Mouse (Mus musculus) cerebellum, adult 9-10 months (tissue): ENCODE measurements at regions not wholly inside any gene's neighbourhood (a gene's known extent, or its start where the extent isn't known, plus 50 kb on each side); places are given as distances from the start of the nearest gene placed in this dataset.
A peak's percentile ranks its signal among the peaks of the same experiment; 100 is the strongest.

Experiments used
- DNase-seq: peaks from one replicate; pipeline ENCODE4 v3.0.0; 2022

GRCm38 (mm10) chr13:90490991-90491951, 401.9 kb upstream of the Xrcc4 start:
- no peak for DNase-seq

- no peak for DNase-seq
These were observed 391.1 kb upstream of the Xrcc4 start for GRCm38 (mm10) chr13:90480484-90480883.

- no peak for DNase-seq
These were observed 387.5 kb upstream of the Xrcc4 start for GRCm38 (mm10) chr13:90476880-90477279.

- no peak for DNase-seq
These were observed 385.1 kb upstream of the Xrcc4 start for GRCm38 (mm10) chr13:90474507-90474906.

- DNase-seq: no peak
These were observed 384.6 kb upstream of the Xrcc4 start for GRCm38 (mm10) chr13:90474053-90474452.

GRCm38 (mm10) chr13:90473041-90473825, 383.8 kb upstream of the Xrcc4 start:
- no peak for DNase-seq

GRCm38 (mm10) chr13:90466096-90466495, 376.7 kb upstream of the Xrcc4 start:
- DNase-seq: no peak

GRCm38 (mm10) chr13:90464051-90464450, 374.6 kb upstream of the Xrcc4 start:
- DNase-seq: no peak

GRCm38 (mm10) chr13:90463381-90463780, 374.0 kb upstream of the Xrcc4 start:
- no peak for DNase-seq

- DNase-seq: no peak
These were observed 365.2 kb upstream of the Xrcc4 start for GRCm38 (mm10) chr13:90454631-90455030.

GRCm38 (mm10) chr13:90426901-90427300, 337.5 kb upstream of the Xrcc4 start:
- DNase-seq: no peak

- no peak for DNase-seq
These were observed 336.0 kb upstream of the Xrcc4 start for GRCm38 (mm10) chr13:90425379-90425778.

GRCm38 (mm10) chr13:90424541-90424940, 335.1 kb upstream of the Xrcc4 start:
- DNase-seq: no peak

- no peak for DNase-seq
These were observed 331.6 kb upstream of the Xrcc4 start for GRCm38 (mm10) chr13:90420966-90421365.

GRCm38 (mm10) chr13:90404392-90404791, 315.0 kb upstream of the Xrcc4 start:
- DNase-seq: no peak

- no peak for DNase-seq
These were observed 312.7 kb upstream of the Xrcc4 start for GRCm38 (mm10) chr13:90402061-90402460.

GRCm38 (mm10) chr13:90401496-90401895, 312.1 kb upstream of the Xrcc4 start:
- no peak for DNase-seq

- DNase-seq: no peak
These were observed 306.0 kb upstream of the Xrcc4 start for GRCm38 (mm10) chr13:90395274-90396023.

- peak; percentile 36 for DNase-seq
These were observed 305.4 kb upstream of the Xrcc4 start for GRCm38 (mm10) chr13:90394815-90395241.

- DNase-seq: no peak
These were observed 303.0 kb upstream of the Xrcc4 start for GRCm38 (mm10) chr13:90392415-90392814.

GRCm38 (mm10) chr13:90376619-90377018, 287.2 kb upstream of the Xrcc4 start:
- no peak for DNase-seq

- DNase-seq: no peak
These were observed 286.8 kb upstream of the Xrcc4 start for GRCm38 (mm10) chr13:90376207-90376606.
